ENCODE assay signal across 15 mouse cellular contexts in the genomic region with DNA sequence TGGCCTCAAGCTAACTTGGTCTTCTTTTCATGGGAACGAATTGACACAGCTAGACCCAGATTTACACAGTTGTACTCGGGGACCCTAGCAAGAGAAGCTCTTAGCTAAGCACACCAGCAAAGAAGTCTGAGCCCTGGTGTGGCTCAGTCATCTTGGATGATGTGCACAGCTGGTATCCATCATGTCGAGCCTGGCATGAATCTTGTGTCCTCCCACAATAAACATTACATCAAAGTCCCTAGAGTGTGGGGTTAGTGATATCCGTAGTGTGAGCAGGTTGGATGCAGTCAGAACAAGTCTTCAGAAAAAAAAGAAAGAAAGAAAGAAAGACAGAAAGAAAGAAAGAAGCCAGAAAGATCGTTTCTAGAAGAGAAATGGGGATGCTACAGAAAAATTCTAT. TPM values are rescaled to one million over a fixed set of nuclear protein-coding genes. Genes with fewer than 3 reads are reported as not detected.
A peak's percentile ranks its signal among the peaks of the same experiment; 100 is the strongest.
DNase-seq lines count a peak whose midpoint lies in the region; ATAC-seq and TF ChIP-seq lines count a peak whose summit lies in the region.
"Had no signal": no experiment of that assay in that cellular context is flagged by ENCODE, and none has a peak within 500 bp of the region (broad histone marks: within the 10 kb centered on the region; RNA-seq: fewer than 3 reads in every experiment).

No protein-coding gene starts in this region.

- TF ChIP-seq CTCF in cortical plate, adult 2 months (IDR thresholded peaks at IDR 0.05; ENCODE audit: extremely low read depth, insufficient read depth, low read length): no peak

- peaks cover 3% of the 10 kb centered on the region; the same call in 1 of the 2 replicates for H3K4me1 ChIP-seq in heart, embryonic 12.5 days (replicated peaks)
- H3K4me1 ChIP-seq in cortical plate, adult 2 months (ENCODE audit: control insufficient read depth, insufficient read depth, low read length): no peaks in the 10 kb centered on the region
- H3K4me1 ChIP-seq in embryonic facial prominence, embryonic 10.5 days: peaks cover 50% of the 10 kb centered on the region

- no peaks in the 10 kb centered on the region for H3K36me3 ChIP-seq in heart, embryonic 12.5 days
- no peaks in the 10 kb centered on the region for H3K36me3 ChIP-seq in embryonic facial prominence, embryonic 10.5 days (replicated peaks)
- H3K36me3 ChIP-seq: hindbrain, embryonic 12.5 days; limb, embryonic 13.5 days had no signal

- no peak for TF ChIP-seq POLR2A in cortical plate, adult 2 months (IDR thresholded peaks at IDR 0.05; ENCODE audit: extremely low read depth, insufficient read depth, low read length)

- DNase-seq in heart, adult 9 months (ENCODE audit: low spot score in 2 of 2): peak; percentile 37 to 55
- peak; percentile 62 to 68 for DNase-seq in heart, postnatal 10 days
- DNase-seq in lung, postnatal 10 days: peak; percentile 54
- DNase-seq in embryonic facial prominence, embryonic 10.5 days (ENCODE audit: low spot score): no peak
- DNase-seq in ovary, postnatal 36 days (ENCODE audit: low spot score): no peak
- DNase-seq: cerebellum, adult 9-10 months; gastrocnemius, adult 2 months; kidney, postnatal 25 days had no signal

- H3K4me2 ChIP-seq in heart, embryonic 12.5 days: no peak overlapping the region
- H3K4me2 ChIP-seq: hindbrain, embryonic 12.5 days had no signal

- no peak for ATAC-seq in heart, embryonic 12.5 days (ENCODE audit: insufficient number of reproducible peaks, low FRiP score)
- ATAC-seq: midbrain, embryonic 16.5 days had no signal

- WGBS in heart, embryonic 12.5 days: 43% methylated on average over 5 of the region's 5 CpGs
- 54% methylated on average over 5 of the region's 5 CpGs for WGBS in embryonic facial prominence, embryonic 10.5 days

- H3K27me3 ChIP-seq in heart, embryonic 12.5 days (replicated peaks): no peaks in the 10 kb centered on the region
- H3K27me3 ChIP-seq in embryonic facial prominence, embryonic 10.5 days (replicated peaks; ENCODE audit: low read depth, poor library complexity, severe bottlenecking): no peaks in the 10 kb centered on the region
- H3K27me3 ChIP-seq: hindbrain, embryonic 12.5 days; limb, embryonic 13.5 days had no signal

- no peak overlapping the region for H3K9ac ChIP-seq in heart, embryonic 12.5 days
- H3K9ac ChIP-seq: hindbrain, embryonic 12.5 days; limb, embryonic 13.5 days had no signal

- intact Hi-C loops in heart, postnatal 10 days (cut with DNase I): no loop called here

- no peak overlapping the region for H3K4me3 ChIP-seq in heart, embryonic 12.5 days
- no peak overlapping the region for H3K4me3 ChIP-seq in cortical plate, adult 2 months (ENCODE audit: insufficient read depth, low read length)
- H3K4me3 ChIP-seq in embryonic facial prominence, embryonic 10.5 days: no peak overlapping the region
- H3K4me3 ChIP-seq: erythroblast, embryonic 14.5 days; gastrocnemius, adult 2 months; hindbrain, embryonic 12.5 days; limb, embryonic 13.5 days had no signal

- H3K9me3 ChIP-seq in heart, embryonic 12.5 days (replicated peaks): no peaks in the 10 kb centered on the region
- H3K9me3 ChIP-seq in embryonic facial prominence, embryonic 10.5 days: no peaks in the 10 kb centered on the region
- H3K9me3 ChIP-seq: hindbrain, embryonic 12.5 days; limb, embryonic 13.5 days had no signal

- no peak overlapping the region for H3K27ac ChIP-seq in heart, embryonic 12.5 days (ENCODE audit: poor library complexity, severe bottlenecking)
- peak overlapping the region; percentile 67; the same call in 1 of the 2 replicates for H3K27ac ChIP-seq in cortical plate, adult 2 months (ENCODE audit: insufficient read depth, low read length)
- H3K27ac ChIP-seq in embryonic facial prominence, embryonic 10.5 days (replicated peaks): no peak overlapping the region
- H3K27ac ChIP-seq: gastrocnemius, adult 2 months; hindbrain, embryonic 12.5 days; limb, embryonic 13.5 days had no signal

RNA-seq across cellular contexts. Expression of a gene that starts 52.1 kb away (rescaled TPM):
- polyA plus RNA-seq in heart, embryonic 12.5 days (2016; fragmentation: Nextera tagmentation; extraction: Ambion mirVana): 20.9 and 23.7 TPM in 2 replicates
- polyA plus RNA-seq in cortical plate, adult 2 months (2012; rRNA removed): 4.6 and 6.3 TPM in 2 replicates
- 10 to 100 TPM; 39.5 to 43.6 TPM for total RNA-seq in heart, postnatal 10 days (2021)
- polyA plus RNA-seq in embryonic facial prominence, embryonic 10.5 days (2016; fragmentation: Nextera tagmentation; extraction: Ambion mirVana): 15.3 and 19.0 TPM in 2 replicates
- total RNA-seq: granulocyte monocyte progenitor cell, adult 5-6 weeks had no signal
- polyA plus RNA-seq: erythroblast, embryonic 14.5 days had no signal

Comparison
In these comparisons a context has a peak if more than half of its experiments do, and no peak if none do; other contexts are left out.
1. DNase-seq: peak in heart, adult 9 months (2 of 2), heart, postnatal 10 days (2 of 2) and lung, postnatal 10 days (single experiment); none in embryonic facial prominence, embryonic 10.5 days (single experiment) and ovary, postnatal 36 days (single experiment).